Mouse (Mus musculus): Measurements from ENCODE around the gene Pgrmc2.

GRCm38 (mm10) chr3:41080724-41081123, 2.1 kb downstream of the Pgrmc2 start:
- TF ChIP-seq POLR2A (IDR thresholded peaks at IDR 0.05; ENCODE audit: low read depth, low read length) (no peak), CTCF (conservative IDR thresholded peaks at IDR 0.05; ENCODE audit: insufficient read depth, insufficient read length, low read depth, low read length) (no peak)
